Mouse (Mus musculus): Measurements from ENCODE around the gene Gm28635.

GRCm38 (mm10) chr2:84725770-84726169, 47.9 kb upstream of the Gm28635 start:
- TF ChIP-seq CTCF (IDR thresholded peaks at IDR 0.05; ENCODE audit: borderline replicate concordance, insufficient read depth, low read depth, low read length): no peak
- no peak for TF ChIP-seq POLR2A (IDR thresholded peaks at IDR 0.05; ENCODE audit: borderline replicate concordance, insufficient read depth, low read length)
